Mouse (Mus musculus) ES-E14 (cell line): Measurements from ENCODE around the gene Pgap2.

ENCODE experiments used
- CHD2 ChIP-seq: IDR thresholded peaks from 2 replicates; pipeline ENCODE4 v1.6.1; 2014; ENCODE audit warnings: mild to moderate bottlenecking, low read depth, low read length, inconsistent platforms
- HCFC1 ChIP-seq: IDR thresholded peaks from 2 replicates; pipeline ENCODE4 v1.6.1; 2012; ENCODE audit warnings: low read length, inconsistent platforms, borderline replicate concordance; ENCODE audit not compliant: insufficient read depth
- MAFK ChIP-seq: IDR thresholded peaks from 2 replicates; pipeline ENCODE4 v1.6.1; 2014; ENCODE audit warnings: mild to moderate bottlenecking, low read depth, low read length, inconsistent platforms; ENCODE audit not compliant: insufficient read depth
- ZC3H11A ChIP-seq: IDR thresholded peaks from 2 replicates; pipeline ENCODE4 v1.6.1; 2012; ENCODE audit warnings: low read depth, mild to moderate bottlenecking, inconsistent platforms, low read length, borderline replicate concordance

- TF ChIP-seq CHD2 (no peak), MAFK (no peak), HCFC1 (no peak), ZC3H11A (no peak)
Measured at GRCm38 (mm10) chr7:102244782-102245535, 35.0 kb downstream of the Pgap2 start.
